Mouse (Mus musculus) heart, adult 18-20 months (tissue): ENCODE measurements around the gene Alpk3. TPM values are rescaled to one million over a fixed set of nuclear protein-coding genes. Genes with fewer than 3 reads are reported as not detected.
A peak's percentile ranks its signal among the peaks of the same experiment; 100 is the strongest.

Experiments
- DNase-seq, 2 experiments: peaks; one replicate each; pipeline ENCODE4 v3.0.0; 2021 to 2022; ENCODE audit warnings: mixed read lengths in 1 of 2
- total RNA-seq, 2 experiments: library from RNA; stranded (reverse); gene quantifications; 2 replicates each; pipeline ENCODE4 v1.2.3; 2021

The Alpk3 gene
- total RNA-seq, 2 experiments from 2014 or later: 112 to 119 TPM

DNA sequence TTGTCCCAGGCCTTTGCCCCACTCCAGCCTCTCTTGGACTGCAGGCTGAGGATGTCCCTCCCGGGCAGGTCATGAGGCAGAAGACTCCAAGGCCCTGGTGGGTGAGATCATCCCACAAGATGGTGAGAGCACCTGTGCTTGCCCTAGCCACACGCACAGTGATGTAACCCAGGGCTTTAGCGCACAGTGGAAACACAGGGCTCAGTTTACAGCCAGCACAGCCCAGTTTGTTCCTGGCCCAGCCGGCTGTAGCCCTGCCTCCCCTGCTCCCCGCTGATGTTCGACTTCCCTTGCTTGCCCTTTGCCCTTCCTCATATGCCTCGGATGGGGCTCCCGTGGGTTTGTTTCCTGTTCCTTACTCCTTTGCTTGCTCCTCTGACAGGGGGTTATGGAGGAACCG lies 17.1 kb downstream of the Alpk3 start:
- no peak for DNase-seq

DNA sequence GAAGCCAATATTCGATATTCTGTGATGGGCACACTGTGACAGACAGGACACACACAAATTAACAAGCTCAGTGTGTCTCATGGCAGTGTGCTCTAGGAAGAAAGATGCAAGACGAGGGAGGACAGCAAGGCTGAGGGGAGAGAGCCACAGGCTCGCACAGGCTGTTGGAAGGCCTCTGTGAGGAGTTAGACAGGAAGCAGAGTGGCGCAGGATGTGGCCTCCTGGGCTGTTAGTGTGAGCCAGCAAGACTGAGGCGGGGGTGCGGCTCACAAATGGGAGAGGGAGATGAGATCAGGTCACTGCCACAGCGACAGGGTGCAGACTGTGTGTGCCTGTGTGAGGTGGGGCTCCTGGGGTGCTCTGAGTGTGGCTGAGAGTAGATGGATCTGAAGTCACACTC lies 17.9 kb downstream of the Alpk3 start:
- no peak for DNase-seq

DNA sequence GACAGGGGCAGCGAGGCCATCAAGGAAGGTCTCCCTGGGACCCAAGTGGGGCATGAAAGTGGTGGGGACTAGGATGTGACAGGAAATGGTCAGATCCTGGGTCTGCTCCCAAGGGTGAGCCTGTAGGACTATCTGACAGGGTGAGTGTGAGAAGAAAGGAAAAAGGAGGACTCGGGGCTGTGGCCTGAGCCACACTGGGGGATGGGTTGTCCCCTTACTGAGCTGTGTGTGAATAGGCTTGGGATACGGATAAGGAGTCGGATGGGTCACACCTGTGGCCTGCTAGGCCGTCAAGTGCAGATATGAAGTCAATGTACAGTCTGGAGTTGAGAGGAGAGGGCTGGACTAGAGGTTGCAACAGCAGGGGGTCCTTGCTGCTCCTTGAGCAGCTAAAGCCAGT lies 18.3 kb downstream of the Alpk3 start:
- no peak for DNase-seq

DNA sequence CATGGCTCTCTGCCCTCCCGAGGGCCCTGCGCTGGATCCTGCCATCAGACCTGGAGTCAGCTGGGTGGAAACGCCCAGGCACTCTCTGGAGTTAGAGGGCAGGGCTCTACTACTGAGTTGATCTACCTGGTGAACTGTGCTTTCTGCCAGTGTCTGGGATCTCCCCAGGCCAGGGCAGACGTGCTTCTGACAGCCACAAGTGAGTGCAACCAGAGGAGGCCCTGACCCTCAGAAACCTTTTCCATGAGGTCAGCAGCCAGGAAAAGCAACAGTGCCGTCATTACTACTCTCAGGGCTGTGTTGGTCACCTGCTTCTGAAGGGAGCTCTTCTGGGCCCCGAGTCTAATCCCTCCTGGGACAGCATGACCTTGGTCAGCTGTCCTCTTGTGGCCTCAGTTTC lies 19.6 kb downstream of the Alpk3 start:
- DNase-seq: peak; percentile 75 to 84

DNA sequence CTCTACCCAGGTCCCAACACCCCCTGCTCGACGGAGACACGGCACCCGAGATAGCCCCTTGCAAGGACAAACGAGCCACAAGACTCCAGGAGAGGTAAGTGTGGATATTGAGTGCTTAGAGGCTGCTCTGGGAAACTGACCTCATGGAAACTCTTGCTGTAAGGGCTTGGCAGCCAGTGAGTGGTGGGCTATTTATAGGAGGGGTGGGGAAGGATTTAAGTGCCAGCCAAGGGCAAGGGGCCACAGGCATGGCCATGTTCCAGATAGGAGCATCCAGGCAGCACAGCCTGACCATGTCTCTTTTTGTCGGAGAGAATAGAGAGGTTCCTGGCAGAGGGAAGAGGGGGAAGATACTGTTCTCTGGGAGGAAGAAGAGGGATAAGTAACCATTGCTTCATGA lies 21.3 kb downstream of the Alpk3 start:
- peak; percentile 76 to 78 for DNase-seq

DNA sequence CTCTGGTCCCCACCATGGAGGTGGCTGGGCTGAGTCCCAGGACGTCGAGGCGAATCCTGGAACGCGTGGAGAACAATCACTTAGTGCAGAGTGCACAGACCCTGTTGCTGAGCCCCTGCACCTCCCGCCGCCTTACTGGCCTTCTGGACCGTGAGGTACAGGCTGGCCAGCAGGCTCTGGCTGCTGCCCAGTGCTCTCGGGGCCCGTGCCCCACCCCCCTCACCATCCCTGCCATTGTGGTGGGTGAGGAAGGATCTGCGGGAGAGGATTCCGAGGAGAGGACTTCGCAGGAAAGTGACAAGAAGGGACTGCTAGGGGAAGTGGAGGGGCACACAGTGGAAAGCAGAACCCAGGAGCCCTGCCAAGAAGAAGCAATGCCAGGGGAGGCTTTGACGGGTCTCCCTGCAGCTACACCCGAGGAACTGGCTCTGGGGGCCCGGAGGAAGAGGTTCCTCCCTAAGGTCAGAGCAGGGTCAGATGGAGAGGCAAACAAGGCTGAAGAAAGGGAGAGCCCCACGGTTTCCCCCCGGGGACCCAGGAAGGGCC lies 36.1 kb downstream of the Alpk3 start:
- DNase-seq: no peak

DNA sequence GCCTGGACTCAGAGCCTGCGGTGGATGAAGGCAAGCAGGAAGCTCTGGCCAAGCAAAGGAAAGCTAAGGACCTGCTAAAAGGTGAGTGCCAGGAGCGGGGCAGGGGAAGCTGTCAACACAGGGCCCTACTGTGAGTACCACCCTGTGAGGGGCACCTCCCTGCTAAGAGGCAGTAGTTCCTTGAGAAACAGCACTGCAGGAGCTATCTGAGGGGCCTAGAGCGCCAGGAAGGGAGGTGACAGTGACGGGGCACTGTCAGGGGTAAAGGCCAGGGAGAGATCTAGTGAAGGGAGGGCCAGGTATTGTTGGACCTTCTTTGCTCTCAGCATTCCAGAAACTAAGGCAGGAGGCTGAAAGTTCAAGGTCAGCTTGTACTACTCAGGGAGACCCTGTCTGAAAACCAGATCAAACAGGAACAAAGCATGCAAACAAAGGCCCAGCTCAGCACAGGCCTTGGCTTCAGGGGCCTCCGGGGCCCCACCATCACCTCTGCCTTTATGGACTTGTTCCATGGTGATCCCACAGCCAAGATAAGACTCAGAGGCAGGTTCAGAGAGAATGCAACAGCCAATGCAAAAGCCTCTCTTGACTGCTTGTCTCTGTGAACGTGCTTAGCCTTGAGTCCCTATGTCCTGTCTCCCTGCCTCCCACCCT lies 36.8 kb downstream of the Alpk3 start:
- no peak for DNase-seq

DNA sequence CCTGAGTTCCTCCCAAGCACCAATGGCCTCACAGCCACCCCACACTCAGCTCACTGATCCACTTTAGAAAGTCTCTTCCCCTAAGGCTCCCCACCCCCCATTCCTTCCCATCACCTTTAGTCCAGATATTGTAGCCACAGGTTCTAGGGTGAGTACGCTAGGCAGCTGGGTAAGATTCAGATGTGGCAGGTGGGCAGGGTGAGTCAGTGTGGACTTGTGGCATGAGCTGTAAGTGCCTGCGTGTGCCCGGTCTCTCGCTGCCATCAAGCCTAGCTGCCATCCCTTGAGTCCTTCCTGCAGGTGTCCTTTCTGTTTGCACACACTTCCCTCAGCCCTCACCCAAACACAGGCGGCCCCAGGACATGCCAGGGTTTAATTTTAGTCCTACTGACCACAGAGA lies 42.9 kb downstream of the Alpk3 start:
- no peak for DNase-seq

DNA sequence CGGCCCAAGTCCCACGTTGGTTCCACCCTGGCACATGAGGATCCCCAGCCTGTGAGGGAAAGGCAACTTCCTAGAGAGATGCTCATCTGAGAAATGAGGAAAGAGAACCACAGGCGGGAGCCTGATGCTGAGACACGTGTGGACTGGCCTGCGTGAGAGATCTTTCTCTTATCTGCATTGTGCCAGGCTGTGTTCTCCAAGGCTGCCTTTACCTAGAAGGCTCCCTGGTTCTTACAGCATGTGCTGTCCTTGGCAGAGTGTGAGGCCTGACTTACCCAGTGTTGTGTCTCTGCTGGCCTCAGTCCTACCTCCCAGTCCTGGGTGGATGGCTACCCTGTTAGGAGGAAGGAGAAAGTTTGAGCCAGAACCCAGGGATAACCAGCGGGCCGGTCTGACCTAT lies 45.5 kb downstream of the Alpk3 start:
- DNase-seq: no peak

DNA sequence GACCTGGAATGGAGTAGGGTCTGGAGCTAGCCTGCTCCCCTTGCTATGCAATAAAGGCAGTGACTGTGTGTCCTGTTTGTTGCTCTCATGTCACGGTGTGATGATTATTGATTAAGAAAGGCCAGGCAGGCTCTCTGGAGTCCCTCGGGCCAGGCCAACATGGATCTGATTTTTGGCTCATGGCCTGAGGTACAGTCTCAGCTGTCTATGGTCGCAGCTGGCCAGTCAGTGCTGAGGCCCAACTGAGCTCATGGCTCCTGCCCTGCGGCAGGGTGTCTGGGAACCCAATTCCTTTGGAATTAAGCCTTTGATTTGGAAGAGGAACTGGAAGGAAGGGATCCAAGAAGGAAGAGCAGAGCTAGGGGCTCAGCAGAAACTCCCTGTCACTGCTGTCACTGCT lies 48.1 kb downstream of the Alpk3 start:
- DNase-seq: peak in 1 of 2 experiments; percentile 64

DNA sequence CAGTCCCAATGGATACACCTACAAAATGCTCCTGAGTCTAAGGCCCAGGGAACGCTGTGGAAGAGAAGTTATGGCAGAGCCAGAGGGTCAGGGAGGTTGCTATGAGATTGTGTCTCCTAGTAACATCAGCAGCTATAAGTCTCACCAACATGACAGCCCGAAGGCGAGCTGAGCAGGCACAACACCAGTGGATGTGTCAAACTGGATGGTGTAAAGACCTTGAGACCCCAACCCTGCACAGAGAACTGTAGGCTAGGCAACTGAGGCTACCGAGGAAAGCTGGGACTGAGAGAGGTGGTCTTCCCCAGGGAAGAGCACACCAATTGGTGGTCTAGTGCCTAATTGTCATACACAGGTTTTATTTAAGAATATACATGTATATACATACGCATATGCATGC lies 50.8 kb downstream of the Alpk3 start:
- no peak for DNase-seq

DNA sequence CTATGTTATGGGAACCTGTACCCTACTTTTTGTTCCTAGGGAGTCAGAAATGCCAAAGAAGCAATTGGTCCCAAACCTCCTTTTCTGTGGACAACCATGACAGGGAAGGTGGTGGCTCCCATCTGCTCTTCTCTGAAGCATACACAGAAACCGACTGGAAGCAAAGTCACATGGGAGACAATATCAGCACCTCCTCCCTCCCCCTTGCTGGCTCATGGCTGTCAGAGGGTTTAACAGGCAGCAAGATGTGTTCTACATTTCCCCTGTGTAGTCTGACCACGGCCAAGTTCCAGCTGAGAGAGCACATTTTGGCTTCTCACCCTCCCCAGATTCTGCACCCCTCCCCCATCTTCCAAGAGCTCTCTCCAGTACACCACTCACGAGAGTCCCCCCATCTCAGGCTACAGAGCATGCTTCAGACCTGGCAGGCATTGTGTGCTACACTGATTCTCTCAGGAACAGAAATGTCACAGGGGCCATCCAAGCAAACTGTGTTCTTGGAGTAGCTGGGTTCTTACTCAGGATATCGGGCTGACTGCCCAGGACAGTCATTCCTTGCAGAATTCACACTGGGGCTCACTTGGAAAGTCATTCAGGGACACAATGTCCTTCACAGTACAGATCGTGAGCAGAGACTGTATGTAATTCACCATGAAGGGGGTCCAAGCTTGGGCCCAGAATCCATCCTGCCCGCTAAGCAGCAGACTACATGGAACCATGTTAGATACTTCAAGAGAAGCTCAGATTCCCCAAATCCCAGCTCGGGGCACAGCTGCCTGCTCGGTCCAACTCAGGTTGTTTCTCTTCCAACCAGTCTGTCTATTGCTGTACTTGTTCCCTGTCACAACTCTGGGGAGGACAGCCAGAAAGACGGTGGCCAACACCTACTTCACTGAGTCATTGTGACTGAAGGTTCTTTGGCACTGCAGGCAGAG lies 52.6 kb downstream of the Alpk3 start:
- DNase-seq: peak; percentile 90 to 95

DNA sequence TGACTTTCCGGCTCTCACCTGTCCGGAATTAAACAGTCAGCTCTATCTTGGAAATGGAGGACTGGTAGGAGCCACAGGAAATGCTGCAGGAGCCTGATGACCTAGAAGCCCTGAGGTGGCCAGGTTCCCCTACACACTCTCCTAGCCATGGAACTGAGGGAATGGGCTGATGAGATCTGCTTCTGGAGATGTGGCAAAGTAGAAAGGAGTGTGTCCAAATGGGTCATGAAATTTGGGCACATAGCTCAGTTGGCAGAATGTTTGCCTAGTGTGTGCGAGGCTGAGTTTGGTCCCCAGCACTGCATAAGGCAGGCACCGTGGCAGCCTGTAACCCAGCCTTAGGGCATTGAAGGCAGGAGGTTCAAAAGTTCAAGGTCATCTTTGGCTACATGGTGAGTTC lies 53.4 kb downstream of the Alpk3 start:
- no peak for DNase-seq

DNA sequence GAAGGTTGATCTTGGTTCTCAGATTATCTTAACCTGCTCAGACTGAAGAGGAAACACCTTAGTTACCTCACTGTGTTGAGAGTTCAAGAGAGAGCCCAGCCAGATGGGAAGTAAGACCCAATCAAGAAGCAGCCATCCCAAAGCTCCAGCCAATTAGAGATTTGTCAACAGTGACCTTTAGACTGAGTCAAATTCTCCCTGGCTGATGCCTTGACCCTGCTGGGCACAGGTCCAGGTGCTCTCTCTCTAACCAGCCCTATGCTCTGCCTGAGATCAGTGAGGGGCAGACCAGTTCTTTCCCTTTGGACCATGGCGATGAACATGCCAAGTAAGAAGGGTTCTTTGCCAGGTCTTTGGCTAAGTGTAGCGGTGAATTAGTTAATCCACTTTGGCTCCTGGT lies 54.3 kb downstream of the Alpk3 start:
- peak in 1 of 2 experiments; percentile 47 for DNase-seq

DNA sequence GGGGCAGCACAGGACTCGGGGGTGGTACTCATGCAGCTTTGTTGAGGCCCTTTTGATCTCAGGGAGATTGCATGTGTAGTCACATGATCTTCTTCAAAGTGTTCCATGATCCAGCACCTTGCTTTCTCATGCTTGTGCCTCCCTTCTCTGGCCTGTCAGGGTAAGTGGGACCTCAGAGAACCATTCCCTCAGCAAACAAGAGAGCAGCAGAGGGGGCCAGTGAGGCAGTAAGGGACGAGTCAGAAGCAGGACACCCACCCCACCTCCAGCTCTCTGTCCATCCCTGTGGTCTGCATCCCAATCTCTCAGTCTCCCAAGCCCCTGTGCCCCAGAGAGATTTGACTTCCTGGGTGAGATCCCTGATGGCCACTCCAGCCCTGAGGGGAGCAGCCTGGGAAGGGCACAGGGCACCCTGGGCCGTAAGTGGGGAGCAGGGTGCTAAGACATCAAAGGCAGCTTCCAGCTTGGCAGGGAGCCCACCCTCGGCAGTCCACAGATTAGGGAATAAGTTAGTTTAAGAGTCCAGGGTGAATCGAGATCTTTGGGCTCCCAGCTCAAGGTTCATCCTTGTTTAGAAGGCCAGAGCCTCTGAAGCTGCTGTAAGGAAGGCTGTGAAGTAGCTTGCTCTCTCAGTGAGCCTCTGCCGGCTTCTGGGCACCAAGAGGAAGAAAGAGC lies 55.4 kb downstream of the Alpk3 start:
- no peak for DNase-seq

DNA sequence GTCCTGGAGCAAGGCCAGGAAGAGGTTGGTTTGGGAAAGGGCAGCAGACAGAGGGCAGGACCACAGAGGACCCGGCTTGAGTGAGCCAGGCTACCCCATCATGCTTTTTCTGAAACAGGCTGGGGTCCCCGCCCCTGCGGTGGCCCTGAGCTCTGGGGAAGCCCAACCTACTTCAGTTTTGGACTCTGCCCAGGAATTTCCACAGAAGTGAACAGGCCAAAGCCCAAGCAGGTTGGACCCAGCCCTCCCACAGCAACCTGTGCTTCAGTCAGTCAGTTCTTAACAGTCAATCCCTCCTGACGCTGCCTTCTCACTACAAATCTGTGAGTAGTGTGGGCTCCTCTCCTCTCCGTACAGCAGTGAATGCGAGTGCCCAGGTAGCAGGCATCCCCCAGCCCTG lies 57.2 kb downstream of the Alpk3 start, which contains the start of gene Slc28a1:
Slc28a1 (plus strand) TSS at position 245 of the 400 bp plus-strand sequence.
- DNase-seq: no peak

DNA sequence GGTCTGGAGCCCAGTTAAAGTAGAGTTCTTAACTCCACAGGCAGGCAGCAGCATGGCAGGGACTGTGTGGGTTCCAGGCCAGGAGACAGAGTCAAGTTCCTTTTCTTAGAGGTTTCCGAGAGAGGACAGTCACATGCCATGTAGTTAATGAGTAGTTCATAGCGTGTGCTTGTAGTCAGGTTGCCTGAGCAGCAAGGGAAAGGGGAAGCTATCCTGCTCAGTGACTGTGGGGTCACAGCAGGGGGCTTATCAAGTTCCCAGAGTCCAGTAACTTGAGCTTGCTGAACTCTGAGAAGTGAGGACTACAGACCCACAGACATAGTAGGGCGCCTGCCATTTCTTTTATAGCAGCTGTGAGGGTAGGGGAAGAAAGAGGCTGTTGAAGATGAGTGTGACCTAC lies 63.7 kb downstream of the Alpk3 start:
- no peak for DNase-seq

DNA sequence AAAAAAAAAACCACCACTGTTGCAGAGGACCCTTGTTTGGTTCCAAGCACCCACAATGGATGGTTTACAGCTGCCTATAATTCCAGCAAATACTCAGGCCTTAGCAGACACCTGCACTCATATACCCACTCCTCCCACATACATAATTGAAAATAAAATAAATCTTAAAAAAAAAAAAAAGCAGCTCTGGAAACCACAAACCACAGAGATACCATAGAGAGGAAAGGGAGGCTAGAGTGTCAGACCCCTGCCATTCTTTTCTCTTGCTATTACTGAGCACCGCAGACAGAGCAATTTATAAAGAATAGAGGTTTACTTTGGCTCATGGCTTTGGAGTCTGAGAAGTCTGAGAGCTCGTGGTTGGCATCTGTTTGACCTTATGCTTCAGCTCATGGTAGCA lies 65.4 kb downstream of the Alpk3 start:
- no peak for DNase-seq

DNA sequence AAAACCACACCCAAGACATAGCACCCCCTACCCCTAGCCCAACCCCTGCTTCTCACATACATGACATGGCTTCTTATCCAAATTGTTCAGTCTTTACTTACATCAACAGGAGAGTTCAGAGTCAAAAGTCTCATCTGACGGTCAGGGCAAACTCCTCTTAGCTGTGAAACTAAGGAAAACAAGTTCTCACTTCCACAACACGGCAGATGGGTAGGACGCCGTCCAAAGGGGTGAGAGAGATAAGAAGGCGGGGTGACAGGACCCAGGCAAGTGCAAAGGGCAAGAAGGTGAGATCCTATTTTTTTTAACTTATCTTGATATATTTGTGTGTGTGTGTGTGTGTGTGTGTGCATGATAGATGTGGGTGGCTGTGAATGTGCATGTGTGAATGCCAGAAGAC lies 66.2 kb downstream of the Alpk3 start:
- DNase-seq: no peak

DNA sequence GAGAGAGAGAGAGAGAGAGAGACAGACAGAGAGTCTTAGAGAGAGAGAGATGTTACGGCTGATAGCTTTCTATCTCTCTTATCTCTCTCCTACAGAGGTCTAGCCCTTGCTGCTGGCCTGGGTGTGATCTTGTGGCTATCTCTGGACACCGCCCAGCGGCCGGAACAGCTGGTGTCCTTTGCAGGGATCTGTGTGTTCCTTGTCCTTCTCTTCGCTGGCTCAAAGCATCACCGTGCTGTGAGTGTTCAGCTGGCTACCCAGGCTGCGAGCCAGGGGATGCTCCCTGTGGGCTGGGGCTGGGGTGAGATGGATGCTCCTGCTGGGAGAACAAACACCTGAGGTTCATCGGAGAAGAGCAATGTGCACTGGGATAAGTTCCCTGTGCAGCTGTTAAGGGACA lies 67.4 kb downstream of the Alpk3 start:
- DNase-seq: peak; percentile 73 to 84

DNA sequence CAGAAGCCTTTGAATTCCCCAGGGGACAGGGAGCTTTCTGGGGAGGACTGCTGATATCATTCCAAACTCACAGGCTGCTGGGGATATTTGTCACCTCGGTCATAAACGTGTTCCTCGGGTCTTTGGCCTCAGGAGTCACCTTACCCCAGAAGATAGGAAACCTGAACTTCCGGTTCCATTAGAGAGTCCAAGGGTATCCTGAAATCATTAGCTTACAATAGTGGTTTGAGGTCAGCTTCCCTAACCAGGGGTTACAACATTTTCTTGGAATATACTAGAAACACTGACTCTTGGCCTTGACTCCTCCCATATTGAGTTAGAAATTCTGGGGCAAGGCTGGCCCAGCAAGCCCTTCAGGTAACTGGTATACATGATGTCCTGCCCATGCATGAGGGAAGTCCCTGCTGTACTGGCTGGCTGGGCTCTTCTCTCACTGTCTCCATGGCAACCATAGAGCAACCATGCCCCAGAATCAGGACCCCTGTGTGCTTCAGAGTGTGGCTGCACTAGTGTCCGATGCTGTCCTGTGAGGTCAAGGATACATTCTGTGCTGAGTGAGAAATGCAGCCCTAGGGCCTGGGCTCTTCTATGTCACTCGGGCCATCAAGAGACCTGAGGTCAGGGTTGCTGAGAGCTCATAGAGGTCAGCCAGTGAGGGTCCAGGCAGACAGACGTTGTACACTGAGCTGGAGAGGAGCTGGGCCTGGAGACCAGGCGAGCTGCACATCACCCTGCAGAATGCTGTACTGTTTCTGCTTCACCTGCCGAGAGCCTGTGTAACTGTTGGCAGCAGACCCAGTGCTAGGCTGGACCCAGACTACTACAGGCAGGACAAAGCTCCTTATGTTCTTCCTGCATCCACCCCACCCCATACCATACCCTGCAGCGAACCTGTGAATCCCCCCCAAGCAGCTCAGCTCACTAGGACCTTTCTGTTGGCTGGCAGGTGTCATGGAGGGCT lies 68.1 kb downstream of the Alpk3 start:
- DNase-seq: no peak

DNA sequence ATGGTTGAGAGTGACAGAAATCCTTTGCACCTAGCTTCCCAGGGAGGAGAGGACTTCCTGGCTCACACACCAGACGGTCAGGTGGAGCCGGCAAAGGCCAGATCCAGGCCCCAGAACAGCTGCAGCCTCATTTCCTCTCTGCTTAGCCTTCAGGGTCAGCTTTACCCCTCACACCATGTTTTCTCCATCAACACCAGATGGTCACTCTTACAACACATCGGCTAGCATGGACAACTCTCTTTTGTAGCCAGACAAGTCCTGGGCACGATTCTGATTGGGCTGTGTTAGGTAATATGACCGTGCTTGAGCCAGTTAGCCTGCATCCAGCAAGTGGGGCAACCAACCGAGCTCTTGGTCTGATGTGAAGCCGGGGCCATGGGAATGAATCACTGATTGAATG lies 74.5 kb downstream of the Alpk3 start:
- peak; percentile 74 to 87 for DNase-seq
